Mouse (Mus musculus) heart, embryonic 10.5 days (tissue): ENCODE data around the gene Gast. TPM values are rescaled to one million over a fixed set of nuclear protein-coding genes. Genes with fewer than 3 reads are reported as not detected.
"Not testable (repeated sequence)": the region's sequence is repeated elsewhere in the genome, so short reads cannot be mapped to it uniquely, and the experiment has no call there.

Experiments
- DNase-seq: peaks from one replicate; pipeline ENCODE4 v3.0.0-alpha.2; 2017; ENCODE audit warnings: low spot score
- H3K27ac ChIP-seq: fragments of 300-500 bp; sonication (generic); 2 replicates; pipeline ENCODE4 v1.5.1; 2016; ENCODE audit warnings: mild to moderate bottlenecking
- H3K27me3 ChIP-seq: fragments of 300-500 bp; sonication (generic); 2 replicates; pipeline ENCODE4 v1.6.1; 2016; ENCODE audit warnings: mild to moderate bottlenecking; ENCODE audit not compliant: poor library complexity, insufficient read depth, severe bottlenecking
- H3K36me3 ChIP-seq: fragments of 300-500 bp; sonication (generic); 2 replicates; pipeline ENCODE4 v1.6.1; 2016; ENCODE audit warnings: mild to moderate bottlenecking, moderate library complexity
- H3K4me1 ChIP-seq: fragments of 300-500 bp; sonication (generic); 2 replicates; pipeline ENCODE4 v1.6.1; 2016; ENCODE audit warnings: mild to moderate bottlenecking
- H3K4me3 ChIP-seq: fragments of 300-500 bp; sonication (generic); 2 replicates; pipeline ENCODE4 v1.5.1; 2016; ENCODE audit warnings: mild to moderate bottlenecking, moderate library complexity
- H3K9me3 ChIP-seq: fragments of 300-500 bp; sonication (generic); 2 replicates; pipeline ENCODE4 v1.6.1; 2016; ENCODE audit warnings: mild to moderate bottlenecking, moderate library complexity
- WGBS: fragments of 180-500 bp; shearing (Covaris S2); methylation state at CpG from one replicate; pipeline ENCODE4 v1.1.7; 2016; 5-methylcytosine and 5-hydroxymethylcytosine counted together
- polyA plus RNA-seq: library from polyadenylated mRNA; unstranded; fragments of >200 nt; fragmentation: Nextera tagmentation; extraction: Ambion mirVana; gene quantifications from 2 replicates; pipeline ENCODE4 v1.2.1, GENCODE M21; 2016

Gene Gast
- polyA plus RNA-seq: not detected in 2 replicates

DNA sequence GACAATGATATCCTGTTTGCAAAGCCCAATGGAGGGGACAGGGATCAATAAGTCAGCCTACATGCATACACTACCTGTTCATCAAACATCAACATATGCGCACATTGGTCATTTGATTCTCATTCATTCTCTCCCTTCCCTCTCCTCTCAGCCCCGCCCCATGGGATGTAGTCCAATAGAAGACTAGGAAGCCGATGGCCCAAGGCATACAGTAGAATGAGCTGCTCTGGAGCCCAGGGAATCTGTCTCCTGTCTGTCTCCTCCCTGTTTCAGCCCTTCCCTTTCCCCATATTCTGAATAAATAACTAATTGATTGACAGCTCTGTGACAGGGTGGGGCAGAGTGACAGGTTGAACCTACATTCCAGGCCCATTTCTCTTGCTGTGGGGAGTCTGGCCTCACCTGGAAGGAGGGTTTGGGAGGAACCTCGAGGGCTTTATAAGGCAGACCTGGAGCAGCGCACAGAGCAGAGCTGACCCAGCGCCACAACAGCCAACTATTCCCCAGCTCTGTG is at the start of gene Gast:
Gene Gast (plus strand): TSS at position 464 of the 514 bp plus-strand sequence.
- 77% methylated on average over 6 of the region's 6 CpGs for WGBS
- H3K27ac ChIP-seq: no peak within 1 kb of the TSS
- peaks cover 23% of the 10 kb centered on the region; the same call in 1 of the 2 replicates for H3K27me3 ChIP-seq
- no peaks in the 10 kb centered on the region for H3K9me3 ChIP-seq
- no peak for DNase-seq
- H3K36me3 ChIP-seq: no peaks in the 10 kb centered on the region
- H3K4me3 ChIP-seq: no peak within 1 kb of the TSS
- H3K4me1 ChIP-seq: 0 out of 2 replicates have a peak, but pooled peaks cover 6% of the 10 kb centered on the region

DNA sequence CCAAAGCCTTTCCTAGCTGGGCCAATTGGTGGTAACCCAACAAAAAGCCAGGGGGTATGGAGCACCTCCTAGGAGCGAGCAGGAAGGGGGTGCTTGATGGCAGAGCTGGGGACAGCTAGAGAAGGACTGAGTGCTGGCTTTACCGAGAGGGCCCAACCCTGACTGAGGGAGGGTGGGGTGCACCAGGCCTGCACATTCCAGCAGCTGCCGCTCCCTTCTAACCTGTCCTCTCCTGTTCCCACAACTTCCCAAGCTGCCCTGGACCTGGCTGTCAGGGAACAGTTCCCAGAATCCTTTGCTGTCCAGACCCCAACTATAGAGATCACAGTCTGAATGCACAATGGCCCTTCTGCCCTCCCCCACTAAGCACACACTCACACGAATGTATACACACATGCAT is 49.2 kb upstream of the Gast start:
- H3K9me3 ChIP-seq: no peaks in the 10 kb centered on the region
- no peak for DNase-seq
- H3K4me1 ChIP-seq: peaks cover 23% of the 10 kb centered on the region
- H3K4me3 ChIP-seq: no peak overlapping the region
- 71% methylated on average over 4 of the region's 4 CpGs for WGBS
- H3K27ac ChIP-seq: no peak overlapping the region
- no peaks in the 10 kb centered on the region for H3K36me3 ChIP-seq
- H3K27me3 ChIP-seq: peaks cover 50% of the 10 kb centered on the region

DNA sequence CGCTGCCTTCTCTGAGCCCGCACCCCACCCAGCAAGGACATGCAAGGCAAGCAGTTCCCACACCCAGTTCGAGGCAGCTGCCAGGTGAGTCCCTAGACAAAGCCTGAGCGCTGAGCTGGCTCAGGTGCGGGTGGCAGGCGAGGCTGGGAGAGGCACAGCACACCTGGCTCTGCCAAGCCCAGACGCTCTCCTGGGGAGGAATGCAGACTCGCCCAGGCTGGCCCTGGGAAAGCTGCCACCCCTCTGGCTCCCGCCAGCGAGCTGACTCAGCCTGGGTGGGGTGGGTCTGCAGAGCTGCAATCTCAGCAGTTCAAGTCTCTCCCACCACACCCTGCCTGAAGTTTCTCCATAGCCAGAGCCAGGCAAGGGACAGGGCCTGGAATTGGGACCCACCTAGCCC is 47.2 kb upstream of the Gast start:
- H3K4me3 ChIP-seq: no peak overlapping the region
- no peaks in the 10 kb centered on the region for H3K36me3 ChIP-seq
- WGBS: 40% methylated on average over 10 of the region's 10 CpGs
- H3K27me3 ChIP-seq: peaks cover 51% of the 10 kb centered on the region; the same call in 1 of the 2 replicates
- no peaks in the 10 kb centered on the region for H3K9me3 ChIP-seq
- H3K27ac ChIP-seq: peak overlapping the region; percentile 52
- peaks cover 36% of the 10 kb centered on the region for H3K4me1 ChIP-seq
- no peak for DNase-seq

DNA sequence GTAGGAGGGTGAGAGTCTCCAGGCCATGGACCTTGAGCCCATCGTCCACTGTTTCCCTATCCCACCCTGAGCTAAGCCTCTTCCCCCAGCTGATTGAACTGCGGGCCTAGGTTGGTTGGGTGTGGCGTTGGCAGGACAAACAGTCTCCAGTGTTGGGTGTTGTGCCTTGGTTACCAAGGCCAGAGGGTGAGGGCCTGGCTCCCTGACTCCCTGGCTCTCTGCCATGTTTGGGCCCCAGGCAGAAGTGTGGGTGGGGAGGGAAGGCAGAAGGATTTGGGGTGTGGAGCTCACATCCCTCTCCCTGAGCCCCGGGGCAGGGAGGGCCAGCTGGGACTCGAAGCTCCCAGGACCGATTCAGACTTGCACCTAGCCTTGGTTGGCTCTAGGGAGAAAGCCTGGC is 45.3 kb upstream of the Gast start:
- Histone ChIP-seq H3K27ac (no peak overlapping the region), H3K9me3 (no peaks in the 10 kb centered on the region), H3K4me1 (peaks cover 36% of the 10 kb centered on the region), H3K36me3 (no peaks in the 10 kb centered on the region), H3K4me3 (no peak overlapping the region), H3K27me3 (peaks cover 57% of the 10 kb centered on the region)
- DNase-seq: no peak
- 85% methylated on average over 6 of the region's 6 CpGs for WGBS

DNA sequence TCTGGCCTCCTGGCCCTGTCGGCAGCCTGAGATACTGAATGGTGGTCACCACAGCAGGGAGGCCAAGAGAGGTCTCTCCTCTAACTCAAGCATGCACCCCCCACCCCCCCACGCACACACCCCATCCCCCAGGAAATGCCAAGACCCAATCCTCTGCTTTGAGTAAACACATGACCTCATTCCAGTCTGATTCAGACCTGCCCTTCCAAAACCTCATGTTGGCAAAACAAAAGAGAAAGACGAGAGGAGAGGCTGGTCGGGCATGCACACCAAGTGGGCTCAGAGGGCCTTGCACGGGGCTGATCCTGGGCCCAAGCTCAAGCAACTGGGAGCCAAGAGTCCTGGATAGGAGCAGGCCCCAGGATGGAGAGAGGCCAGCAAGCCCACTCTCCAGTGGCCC is 44.0 kb upstream of the Gast start:
- Histone ChIP-seq H3K27me3 (peaks cover 47% of the 10 kb centered on the region), H3K36me3 (no peaks in the 10 kb centered on the region), H3K4me1 (peaks cover 36% of the 10 kb centered on the region), H3K27ac (peak overlapping the region; percentile 54; the same call in 1 of the 2 replicates), H3K9me3 (no peaks in the 10 kb centered on the region), H3K4me3 (no peak overlapping the region)
- DNase-seq: no peak
- WGBS: 49% methylated on average over 5 of the region's 5 CpGs

DNA sequence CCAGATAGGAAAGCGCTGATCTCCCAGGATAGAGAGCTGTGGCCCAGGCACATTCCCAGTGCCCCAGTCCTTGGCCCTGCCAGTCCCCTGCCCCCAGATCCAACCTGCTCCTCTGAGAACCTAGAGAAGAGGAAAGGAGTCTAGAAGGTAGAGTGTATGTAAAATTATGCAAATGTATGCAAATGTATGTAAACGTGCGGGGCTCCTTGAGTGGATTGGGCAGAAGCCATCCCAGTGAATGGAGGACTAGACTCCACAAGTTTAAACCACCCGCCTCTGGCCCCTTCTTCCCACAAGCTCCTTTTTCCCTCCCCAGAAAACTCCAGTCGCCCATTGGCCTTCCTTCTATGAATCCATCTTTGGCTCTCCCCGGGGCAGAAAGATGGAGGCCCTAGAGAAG is 41.3 kb upstream of the Gast start:
- 66% methylated on average over 6 of the region's 6 CpGs for WGBS
- no peaks in the 10 kb centered on the region for H3K9me3 ChIP-seq
- H3K27me3 ChIP-seq: peaks cover 43% of the 10 kb centered on the region
- H3K4me1 ChIP-seq: peaks cover 30% of the 10 kb centered on the region
- H3K27ac ChIP-seq: no peak overlapping the region
- no peak overlapping the region for H3K4me3 ChIP-seq
- no peak for DNase-seq
- H3K36me3 ChIP-seq: no peaks in the 10 kb centered on the region

DNA sequence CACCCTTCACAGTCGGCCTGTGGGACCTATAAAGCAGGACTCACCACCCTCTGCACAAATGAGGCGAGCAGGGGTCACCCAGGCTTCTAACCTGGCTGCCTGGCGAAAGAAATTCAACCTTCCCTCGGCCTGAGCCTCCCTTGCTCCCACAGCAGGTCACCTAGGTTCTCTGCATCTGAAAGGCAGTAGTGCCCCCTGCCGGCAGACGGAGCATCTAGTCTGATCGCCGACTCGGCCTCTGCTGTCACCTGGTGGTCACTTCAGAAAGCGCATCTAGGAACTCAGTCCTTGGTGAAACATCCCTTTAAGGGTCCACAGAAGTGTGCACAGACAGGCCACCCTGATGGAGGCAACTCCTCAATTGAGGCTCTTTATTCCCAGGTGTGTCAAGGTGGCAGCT is 38.9 kb upstream of the Gast start:
- peaks cover 29% of the 10 kb centered on the region for H3K27me3 ChIP-seq

DNA sequence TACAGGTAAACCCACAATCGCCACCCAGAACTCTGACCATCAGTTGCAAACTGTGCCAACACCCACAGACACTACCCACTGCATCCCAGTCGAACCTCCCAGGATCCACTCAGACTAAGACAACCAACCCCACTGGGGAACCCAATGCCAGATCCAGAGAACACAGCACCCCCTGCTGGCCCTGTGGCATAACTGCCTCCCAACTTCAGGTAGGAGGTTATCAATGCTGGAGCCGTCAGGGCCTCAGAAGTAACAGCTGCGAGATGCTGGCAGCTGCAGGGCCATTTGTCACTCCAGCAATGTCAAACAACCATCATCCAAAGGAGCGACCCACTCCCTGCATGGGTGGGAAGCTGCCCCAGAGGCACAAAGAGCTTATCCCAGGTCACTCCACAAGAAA is 36.4 kb upstream of the Gast start:
- H3K9me3 ChIP-seq: no peaks in the 10 kb centered on the region
- H3K27ac ChIP-seq: no peak overlapping the region
- H3K4me3 ChIP-seq: no peak overlapping the region
- H3K36me3 ChIP-seq: no peaks in the 10 kb centered on the region
- H3K4me1 ChIP-seq: 0 out of 2 replicates have a peak, but pooled peaks cover 4% of the 10 kb centered on the region
- peaks cover 27% of the 10 kb centered on the region for H3K27me3 ChIP-seq
- DNase-seq: no peak
- 28% methylated on average over 5 of the region's 5 CpGs for WGBS

More for the DNA sequence above, 38.9 kb upstream of the Gast start:
- no peak overlapping the region for H3K27ac ChIP-seq
- no peak overlapping the region for H3K4me3 ChIP-seq
- no peaks in the 10 kb centered on the region for H3K36me3 ChIP-seq
- peaks cover 17% of the 10 kb centered on the region for H3K4me1 ChIP-seq
- H3K9me3 ChIP-seq: no peaks in the 10 kb centered on the region
- peak; percentile 92 for DNase-seq
- WGBS: 5% methylated on average over 10 of the region's 10 CpGs

DNA sequence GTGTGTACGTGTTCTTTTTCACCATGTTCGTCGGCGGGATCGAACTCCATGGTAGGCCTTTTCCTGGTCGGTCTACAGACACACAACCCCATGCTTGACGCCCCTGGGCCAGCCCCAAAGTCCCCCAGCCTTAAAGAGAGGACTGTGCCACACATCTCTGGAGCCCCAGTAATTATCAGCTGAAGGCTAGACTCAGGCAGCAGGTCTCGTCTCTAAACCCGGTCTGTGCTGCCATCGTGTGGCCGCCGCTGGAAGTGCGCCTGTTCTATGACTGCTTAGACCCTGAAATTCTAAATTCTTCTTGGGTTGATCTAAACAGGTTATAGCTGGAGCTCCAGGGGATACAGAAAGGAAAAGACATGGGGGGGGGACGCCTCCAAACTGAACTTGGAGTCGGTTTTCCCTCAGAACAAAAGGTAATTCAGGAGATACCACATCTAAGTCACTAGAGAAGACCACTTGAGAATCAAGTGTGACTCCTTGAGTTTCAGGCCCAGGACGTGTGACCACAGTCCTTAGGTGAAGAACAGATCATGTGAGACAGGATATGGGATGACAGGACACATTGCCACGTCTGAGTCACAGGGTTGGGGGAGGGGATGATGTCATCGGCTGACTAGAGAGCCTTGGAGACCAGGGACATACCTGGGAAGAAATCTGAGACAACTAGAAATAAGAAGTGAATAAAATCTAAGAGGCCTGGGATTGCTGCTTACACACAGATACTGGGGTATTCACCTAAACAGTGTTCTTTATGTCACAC is 35.8 kb upstream of the Gast start:
- H3K4me1 ChIP-seq: 0 out of 2 replicates have a peak, but pooled peaks cover 4% of the 10 kb centered on the region
- H3K9me3 ChIP-seq: no peaks in the 10 kb centered on the region
- WGBS: 13% methylated on average over 18 of the region's 18 CpGs
- DNase-seq: peak; percentile 85
- peaks cover 21% of the 10 kb centered on the region for H3K27me3 ChIP-seq
- H3K27ac ChIP-seq: no peak overlapping the region
- no peak overlapping the region for H3K4me3 ChIP-seq
- H3K36me3 ChIP-seq: no peaks in the 10 kb centered on the region

DNA sequence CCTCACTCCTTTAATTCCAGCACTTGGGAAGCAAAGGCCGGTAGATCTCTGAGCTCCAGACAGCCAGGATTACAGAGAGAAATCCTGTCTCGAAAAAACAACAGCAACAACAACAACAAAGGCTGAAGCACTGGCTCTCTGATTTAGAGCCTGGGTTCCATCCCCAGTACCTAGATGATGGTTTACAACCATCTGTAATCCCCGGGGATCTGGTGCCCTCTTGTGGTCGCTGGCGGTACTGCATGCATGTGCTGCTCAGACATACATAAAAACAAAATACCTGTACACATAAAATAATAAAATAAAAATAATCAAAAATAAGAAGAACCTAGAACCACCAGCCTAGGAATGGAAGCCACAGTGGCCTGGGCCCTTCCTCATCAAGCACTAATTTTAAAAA is 33.9 kb upstream of the Gast start:
- H3K27me3 ChIP-seq: peaks cover 20% of the 10 kb centered on the region
- DNase-seq: no peak
- H3K4me1 ChIP-seq: 0 out of 2 replicates have a peak, but pooled peaks cover 4% of the 10 kb centered on the region
- H3K4me3 ChIP-seq: no peak overlapping the region
- no peaks in the 10 kb centered on the region for H3K9me3 ChIP-seq
- H3K27ac ChIP-seq: no peak overlapping the region
- H3K36me3 ChIP-seq: no peaks in the 10 kb centered on the region
- 9% methylated on average over 5 of the region's 5 CpGs for WGBS

DNA sequence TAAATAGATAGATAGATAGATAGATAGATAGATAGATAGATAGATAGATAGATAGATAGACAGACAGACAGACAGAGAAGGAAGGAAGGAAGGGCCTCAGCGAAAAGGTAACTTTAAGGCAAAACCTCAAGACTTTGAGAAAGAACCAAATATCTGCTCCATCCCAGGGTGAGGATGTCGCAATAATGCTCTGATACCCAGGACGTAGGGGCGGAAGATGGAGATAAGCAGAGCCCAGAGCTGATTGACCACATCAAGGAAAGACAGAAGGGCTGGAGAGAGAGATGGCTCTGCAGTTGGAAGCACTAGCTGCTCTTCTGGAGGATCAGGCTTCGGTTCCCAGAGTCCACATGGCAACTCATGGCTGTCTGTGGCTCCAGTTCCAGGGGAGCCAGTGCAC is 32.9 kb upstream of the Gast start:
- H3K4me1 ChIP-seq: 0 out of 2 replicates have a peak, but pooled peaks cover 4% of the 10 kb centered on the region
- H3K27me3 ChIP-seq: peaks cover 12% of the 10 kb centered on the region
- H3K36me3 ChIP-seq: no peaks in the 10 kb centered on the region
- H3K4me3 ChIP-seq: no peak overlapping the region
- H3K27ac ChIP-seq: no peak overlapping the region
- DNase-seq: no peak
- no peaks in the 10 kb centered on the region for H3K9me3 ChIP-seq
- WGBS: 71% methylated on average over 5 of the region's 5 CpGs

DNA sequence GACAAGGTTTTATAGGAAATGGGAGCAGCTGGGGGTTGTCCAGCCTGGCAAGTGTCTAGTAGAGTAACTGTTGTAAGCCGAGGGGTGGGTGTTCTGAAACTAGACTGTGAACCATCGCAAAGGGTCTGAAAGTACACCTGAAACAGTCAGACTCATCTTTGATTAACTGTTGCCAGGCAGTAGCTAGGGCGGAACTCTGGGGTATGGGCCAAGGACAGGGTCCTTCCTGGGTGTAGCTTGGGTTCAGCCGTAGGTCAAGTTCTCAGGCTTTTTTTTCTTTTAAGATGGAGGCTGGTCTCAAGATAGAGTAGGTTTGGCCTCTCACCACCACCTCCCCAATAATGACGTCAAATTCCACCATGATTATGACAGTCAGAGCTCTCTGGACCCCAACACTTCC is 26.3 kb upstream of the Gast start:
- WGBS: 86% methylated on average over 5 of the region's 5 CpGs
- Histone ChIP-seq H3K4me3 (no peak overlapping the region), H3K9me3 (no peaks in the 10 kb centered on the region), H3K4me1 (peaks cover 10% of the 10 kb centered on the region), H3K36me3 (no peaks in the 10 kb centered on the region), H3K27me3 (no peaks in the 10 kb centered on the region), H3K27ac (no peak overlapping the region)
- DNase-seq: no peak

DNA sequence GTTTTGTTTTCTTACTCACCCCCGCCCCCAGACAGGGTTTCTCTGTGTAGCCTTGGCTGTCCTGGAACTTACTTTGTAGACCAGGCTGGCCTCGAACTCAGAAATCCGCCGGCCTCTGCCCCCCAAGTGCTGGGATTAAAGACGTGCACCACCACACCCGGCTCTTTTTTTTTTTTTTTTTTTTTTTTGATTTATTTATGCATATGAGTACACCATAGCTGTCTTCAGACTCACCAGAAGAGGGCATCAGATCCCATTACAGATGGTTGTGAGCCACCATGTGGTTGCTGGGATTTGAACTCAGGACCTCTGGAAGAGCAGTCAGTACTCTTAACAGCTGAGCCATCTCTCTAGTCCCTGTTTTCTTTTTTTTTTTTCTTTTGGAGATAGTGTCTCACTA is 25.5 kb upstream of the Gast start:
- H3K4me1 ChIP-seq, H3K27ac ChIP-seq, H3K27me3 ChIP-seq, H3K36me3 ChIP-seq, H3K9me3 ChIP-seq, DNase-seq, H3K4me3 ChIP-seq: not testable (repeated sequence)
- 90% methylated on average over 6 of the region's 6 CpGs for whole genome bisulfite sequencing
